Mouse (Mus musculus) lung, postnatal 25 days (tissue): ENCODE data around the gene Map10.

Experiments
- DNase-seq: peaks from one replicate; pipeline ENCODE4 v3.0.0; 2022; ENCODE audit warnings: low spot score

Map10 gene

DNA sequence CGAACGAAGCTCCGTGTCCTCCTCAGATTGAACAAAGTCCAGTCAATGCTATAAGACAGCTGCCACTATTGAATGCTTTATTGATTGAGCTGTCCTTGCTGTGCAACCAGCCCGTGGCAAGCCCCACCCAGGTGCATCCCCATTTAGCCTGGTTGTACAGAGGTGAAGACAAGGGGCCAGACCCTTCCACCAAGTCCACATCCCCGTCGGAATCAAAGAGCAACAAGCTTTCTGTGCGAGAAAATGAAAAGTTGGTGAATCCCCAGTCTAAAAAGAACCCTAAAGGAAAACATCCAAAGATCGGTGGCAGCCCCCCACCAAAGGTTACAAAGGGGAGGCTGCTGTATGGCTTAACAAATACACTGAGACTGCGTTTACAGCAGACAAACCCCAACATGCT lies 1.3 kb downstream of the Map10 start:
- DNase-seq: no peak

DNA sequence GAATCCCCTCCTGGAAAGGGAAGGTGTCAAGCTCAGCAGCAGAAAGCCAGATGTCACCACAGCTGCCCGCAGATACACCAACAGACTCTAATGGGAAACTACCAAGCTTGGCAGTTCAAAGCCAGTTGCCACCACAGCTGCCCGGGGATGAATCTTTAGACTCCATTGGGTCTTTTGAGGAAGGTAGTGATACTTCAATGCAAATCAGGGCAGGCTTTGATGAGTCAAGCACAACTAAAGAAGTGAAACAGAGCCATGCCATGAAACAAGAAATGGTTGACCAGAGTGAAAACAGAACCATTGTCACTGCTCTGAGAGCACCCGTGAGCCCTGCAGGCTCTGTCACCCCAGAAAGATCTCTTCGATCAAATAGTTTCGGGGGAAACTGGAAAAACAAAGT lies 1.8 kb downstream of the Map10 start:
- no peak for DNase-seq

DNA sequence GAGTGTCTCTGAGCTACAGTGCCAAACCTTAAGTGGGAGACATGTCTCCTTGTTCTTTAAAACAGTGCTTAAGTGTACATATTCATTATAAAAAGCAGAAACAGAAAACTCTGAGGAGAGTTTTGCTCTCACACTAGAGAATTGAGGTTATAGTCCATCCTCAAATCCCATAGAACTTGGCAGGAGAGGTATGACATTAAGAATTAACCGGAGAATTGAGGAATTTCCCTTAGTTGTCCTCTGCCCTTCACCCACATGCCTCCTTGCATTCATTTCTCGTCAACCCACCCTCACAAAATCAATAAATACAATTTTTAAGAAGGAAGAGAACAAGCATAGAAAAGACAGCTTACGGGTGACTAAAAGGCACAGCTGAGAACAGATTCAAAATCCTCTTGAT lies 6.2 kb downstream of the Map10 start:
- DNase-seq: no peak

DNA sequence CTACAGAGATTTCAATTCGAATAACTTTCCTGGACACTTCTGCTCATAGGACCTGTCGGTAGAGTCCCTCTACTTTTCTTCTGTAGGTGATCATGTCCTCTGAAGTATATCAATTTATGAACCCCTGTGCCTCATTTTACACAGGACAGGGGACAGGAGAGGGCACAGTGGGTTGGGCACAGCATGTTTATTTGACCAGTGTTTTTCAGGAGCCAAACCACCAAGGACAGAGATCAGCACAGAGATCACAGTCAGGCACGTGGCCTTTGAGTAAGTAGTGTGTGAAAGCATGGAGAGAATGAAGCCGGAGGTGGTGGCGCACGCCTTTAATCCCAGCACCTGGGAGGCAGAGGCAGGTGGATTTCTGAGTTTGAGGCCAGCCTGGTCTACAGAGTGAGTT lies 7.9 kb downstream of the Map10 start:
- no peak for DNase-seq

DNA sequence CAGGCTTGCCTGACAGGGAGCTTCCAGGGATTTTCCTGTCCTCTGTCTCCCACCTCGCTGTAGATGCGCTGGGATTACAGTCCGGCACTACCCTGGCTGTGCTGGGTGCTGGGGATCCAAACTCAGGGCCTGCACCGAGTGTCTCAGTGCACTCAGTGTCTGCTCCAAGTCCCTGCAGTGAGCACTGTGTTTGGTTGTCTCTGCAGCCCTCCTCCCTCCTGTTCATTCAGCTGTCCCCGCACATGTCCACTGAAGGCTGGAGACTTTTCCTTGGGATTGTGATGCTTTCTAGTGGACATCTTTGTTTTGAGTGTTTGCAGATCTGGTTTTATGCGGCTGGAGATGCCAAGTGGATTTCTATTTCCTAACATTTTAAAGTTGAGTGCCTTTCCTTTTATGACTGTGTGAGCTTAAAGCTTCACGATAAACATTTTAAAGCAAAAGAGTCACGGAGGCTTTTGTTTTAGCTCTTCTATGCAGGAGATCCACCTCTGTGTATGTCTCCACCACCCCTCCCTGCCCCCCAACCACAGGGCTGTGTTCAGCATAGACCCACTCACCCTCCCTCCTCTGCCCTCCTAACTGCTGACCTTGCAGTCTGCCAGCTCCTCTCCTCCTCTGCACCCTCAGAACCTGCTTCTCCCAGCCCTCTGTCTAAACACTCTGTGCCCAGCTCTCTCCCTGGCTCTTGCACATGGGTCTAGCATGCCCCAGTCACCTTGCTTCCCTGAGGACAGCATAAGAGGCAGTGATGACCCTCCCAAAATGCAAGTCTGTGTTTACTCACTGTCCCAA lies 9.4 kb downstream of the Map10 start:
- no peak for DNase-seq

DNA sequence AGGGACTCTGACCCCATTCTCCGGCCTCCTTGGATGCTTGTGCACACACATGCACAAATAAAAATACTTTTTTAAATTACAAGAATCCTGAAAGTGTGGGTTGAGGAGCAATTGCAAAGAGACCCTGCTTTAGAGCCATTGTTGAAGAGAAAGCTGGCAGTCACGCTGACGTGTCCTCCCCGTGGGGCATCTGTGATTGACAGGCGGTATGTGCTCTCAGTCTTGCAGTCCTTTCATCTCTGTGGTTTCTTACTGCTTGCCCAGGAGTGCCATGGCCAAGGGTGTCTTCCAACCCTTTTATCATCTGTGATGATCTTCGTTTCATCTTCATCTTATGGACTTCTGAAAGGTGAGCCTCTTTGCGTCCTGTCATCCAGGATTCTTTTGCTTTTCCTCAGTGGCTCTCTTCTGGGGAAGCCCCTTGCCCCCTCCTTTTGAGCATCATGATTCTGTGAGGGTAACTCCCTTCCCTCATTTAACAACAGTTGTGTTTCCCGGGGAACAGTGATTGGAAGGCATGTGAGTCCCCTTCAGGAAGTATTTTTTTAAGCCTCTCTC lies 11.3 kb downstream of the Map10 start:
- DNase-seq: no peak

DNA sequence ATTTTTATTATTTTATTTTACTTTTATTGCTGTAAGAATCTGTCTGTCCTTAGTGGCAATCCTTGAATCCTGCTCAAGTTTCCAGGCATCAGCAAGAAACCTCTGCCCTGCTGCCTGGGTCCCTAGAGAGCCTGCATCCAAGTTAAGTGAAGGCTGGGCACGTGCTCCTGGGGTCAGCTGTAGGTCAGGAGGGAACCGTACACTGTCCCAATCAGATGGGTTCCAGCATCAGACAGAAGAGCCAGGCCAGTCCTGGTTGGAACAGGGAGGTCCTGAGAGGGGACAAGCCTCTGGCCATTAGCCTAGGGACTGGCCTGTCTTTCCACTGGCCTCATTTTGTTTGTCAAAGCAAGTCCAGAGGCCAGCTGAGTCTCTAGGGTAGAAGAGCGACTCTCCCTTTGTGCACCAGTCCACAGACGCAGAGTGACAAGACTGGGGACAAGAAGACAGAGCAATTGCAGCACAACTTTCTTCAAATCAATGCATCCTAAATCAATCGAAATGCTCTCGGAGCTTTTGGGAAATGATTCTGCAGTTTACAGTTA lies 15.7 kb downstream of the Map10 start:
- no peak for DNase-seq

DNA sequence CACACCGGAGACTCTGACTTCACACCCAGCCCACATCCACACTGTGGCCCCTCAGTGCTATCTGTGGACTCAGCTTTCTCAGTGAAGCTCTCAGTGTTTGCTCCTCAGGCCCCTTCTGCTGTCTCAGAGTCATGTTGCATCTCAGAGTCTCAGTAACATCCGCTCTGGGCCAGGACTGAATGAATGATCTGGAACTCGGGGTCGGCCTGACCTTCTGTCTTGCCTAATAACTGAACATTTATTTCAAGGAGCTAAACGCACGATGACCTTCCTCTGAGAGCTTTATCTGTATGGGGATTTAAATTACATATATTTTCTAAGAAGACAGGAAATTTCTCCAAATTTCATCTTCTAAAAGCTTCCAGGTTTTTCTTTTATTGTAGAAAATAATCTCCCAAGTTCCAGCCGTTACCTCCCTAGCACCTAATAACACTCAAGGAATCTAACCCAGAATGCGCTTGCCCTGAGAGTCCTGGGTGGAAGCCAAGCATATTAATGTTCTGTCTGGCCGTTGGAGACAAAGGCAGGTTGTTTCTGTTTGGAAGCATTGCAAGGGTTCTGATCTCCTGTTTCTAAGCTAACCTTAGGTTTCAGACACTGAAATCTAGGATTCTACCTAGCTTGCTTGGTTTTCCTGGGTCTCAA lies 16.7 kb downstream of the Map10 start:
- no peak for DNase-seq

DNA sequence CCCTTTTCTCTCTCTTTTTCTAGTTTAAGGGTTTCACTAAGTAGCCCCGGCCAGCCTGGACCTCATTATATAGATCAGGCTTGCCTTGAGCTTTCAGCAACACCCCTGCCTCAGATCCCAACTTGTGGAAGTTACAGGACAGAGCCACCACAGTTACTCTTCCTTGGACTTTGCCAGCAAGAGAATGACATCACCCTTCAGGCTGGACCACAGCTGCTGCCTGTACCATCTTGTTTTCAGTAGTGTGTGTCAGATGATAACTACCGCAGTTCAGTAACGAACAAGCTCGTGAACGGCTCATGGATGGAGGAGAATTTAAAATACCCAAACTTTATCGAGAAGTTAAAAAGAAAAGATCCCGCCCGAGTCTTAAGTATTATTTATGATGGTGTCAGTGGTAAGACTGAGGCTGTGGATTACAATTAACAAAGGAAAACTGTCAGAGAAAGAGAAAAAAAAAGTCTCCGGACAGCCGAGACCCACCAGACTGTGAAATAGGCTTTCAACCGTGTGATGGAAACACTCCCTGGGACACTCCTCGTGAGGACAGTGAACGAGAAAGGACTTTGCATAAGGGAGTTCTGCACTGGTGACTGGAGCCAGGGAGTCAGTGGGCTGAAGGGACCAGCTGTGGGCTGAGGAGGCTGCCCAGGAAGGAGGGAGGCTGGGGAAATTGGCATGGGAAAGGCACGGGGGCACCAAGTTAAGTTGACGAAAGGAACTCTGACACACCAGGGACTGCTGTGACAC lies 20.7 kb downstream of the Map10 start:
- DNase-seq: no peak

DNA sequence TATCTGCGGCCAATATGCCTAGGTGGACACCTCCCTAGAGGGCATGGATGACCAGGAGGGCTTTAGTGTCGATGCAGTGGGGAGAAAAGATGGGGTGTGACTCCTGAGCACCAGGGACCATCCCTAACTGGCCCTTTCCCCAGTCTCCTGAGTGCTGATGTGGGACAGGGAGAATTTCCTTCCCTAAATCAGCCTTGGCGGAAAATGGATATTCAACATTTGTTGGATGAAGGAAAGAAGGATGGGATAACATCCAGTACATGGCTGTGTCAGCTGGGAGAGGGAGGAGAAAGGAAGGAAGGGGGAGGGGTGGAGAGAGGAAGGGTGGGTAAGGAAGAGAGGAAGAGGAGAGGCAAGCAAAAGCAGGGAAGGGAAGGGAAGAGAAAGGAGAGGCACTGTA lies 21.3 kb downstream of the Map10 start:
- no peak for DNase-seq

DNA sequence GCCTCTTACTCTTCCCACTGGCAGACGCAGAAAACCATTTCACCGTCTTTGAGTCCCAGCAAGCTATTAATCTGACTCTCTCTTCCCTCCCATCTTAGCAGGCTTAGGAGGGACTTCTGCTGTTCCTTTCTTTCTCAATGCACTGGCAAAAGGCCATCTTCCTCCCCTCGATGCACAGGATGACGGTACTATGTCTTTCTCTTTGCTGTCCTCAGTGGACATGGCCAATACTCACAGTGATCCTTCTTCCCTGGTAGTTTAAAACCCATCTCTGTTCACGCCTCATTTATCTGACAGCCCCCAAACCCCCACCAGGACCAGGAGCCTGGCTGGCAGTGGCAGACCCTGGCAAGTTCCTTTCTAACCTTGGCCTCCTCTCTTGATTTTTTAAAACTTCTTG lies 22.8 kb downstream of the Map10 start:
- DNase-seq: no peak

DNA sequence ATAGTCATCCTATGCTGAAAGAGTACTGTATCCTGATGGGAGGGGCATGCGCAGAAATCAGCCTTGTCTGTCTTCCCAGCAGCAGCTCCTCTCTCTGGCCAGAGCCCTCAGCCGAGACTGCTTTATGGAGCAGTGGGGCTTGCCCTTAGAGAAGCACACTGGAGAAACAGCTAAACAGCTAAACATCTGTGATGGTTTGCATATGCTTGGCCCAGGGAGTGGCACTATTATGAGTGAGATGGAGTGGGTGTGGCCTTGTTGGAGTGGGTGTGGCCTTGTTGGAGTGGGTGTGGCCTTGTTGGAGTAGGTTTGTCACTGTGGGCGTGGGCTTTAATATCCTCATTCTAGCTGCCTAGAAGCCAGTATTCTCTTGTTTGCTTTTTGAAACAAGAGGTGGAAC lies 23.6 kb downstream of the Map10 start:
- DNase-seq: no peak

DNA sequence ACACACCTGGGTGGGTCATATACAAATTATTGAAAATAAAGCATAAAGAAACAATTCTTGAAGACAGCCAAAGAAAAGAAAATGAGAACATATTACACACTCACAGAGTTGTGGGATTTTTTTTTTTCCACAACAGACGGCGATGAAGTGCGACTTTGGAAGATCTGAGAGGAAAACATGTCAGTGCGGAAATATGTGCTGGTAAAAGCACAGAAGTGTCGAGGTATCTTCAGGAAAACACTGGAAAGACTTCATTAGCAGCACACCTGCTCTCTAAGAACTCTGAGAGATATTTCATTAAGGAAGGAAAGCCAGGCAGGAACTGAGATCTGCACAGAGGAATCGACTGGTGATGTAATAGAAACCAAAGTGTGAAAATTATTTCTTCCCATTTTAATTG lies 26.3 kb downstream of the Map10 start:
- no peak for DNase-seq

DNA sequence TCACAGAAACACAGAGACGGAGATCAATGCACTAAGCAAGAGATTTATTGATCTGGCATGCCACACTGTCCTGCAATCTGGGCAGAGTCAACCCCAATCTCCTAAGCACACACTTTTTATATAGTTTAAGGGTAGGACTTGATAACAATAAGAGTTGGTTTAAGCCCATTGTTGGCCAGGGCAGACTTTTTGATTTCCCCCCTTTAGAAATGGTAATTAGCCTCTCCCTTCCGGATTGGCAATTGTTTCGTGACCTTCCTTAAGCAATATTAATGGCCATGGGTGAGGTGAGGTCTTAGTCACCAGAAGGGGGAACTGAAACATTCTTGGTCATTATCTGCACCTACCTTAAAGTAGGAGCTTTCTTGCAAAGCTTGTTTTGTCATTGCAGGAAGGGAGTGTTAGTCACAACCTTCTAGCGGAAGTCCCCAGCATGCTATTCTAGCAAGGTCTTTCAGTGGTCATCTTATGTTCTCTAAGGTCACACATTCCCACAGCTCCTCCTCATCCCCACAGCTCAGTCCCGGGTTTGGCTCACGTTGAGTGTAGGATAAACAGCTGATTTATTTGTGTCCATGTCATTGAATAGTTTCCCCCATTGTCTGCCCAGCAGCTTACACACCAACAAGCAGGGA lies 29.9 kb downstream of the Map10 start:
- DNase-seq: no peak

DNA sequence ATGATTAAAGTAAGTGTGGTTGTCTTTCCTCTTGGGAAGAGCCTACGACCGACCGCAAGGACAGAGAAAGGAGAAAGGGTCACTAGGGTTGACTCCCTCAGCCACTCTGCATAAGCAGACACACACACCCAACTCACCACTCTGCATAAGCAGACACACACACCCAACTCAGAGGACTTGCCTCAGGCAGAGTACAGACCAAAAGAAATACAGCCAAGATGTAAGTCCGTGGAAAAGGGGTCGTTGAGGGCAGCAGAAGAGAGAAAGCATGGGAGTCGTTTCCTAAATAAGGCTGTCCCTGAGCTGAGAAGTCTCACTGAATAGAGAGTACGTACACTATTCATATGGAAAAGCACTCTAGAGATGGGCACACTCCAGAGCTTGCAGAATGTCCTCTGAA lies 30.8 kb downstream of the Map10 start:
- no peak for DNase-seq

DNA sequence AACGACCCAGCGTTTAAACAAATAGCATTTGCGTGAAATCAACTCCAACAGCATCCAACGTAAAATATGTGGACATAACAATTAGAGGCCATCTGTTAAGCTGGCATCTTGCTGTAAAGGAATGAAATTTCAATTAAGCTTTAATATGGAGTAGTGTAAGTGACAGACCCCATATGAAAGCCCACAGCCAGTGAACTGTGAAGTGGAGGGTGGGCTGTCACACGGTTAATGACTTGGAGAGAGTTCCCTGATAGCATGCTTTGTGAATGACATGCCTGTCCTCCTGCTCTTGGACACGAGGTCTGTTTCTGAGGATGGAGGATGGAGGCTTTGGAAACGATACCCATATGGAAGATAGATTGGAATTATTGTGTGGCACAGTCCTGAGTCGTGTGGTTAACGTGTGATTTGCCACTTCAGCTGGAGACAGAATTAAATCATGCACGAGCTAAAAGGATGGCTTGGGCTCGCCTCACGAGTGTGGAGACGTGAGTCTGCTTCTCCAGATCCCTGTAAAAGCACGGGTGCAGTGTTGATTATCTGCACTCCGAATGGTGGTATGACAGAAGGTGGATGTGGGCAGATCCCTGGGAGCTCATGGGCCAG lies 33.4 kb downstream of the Map10 start:
- DNase-seq: no peak

DNA sequence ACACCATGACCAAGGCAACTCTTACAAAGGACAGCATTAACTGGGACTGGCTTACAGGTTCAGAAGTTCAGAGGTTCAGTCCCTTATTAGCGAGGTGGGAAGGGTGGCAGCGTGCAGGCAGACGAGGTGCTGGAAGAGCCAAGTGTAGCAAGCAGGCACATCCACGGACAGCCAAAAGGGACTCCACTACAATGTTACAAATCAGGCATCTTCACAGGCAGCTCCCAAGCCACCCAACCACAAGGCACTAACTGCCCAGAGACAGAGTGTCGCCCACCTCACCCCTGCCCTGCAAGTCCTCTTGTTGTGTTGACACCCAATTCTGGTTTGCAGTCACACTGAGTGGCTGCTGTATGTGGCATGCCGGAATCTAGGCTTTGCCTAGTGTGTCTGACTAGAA lies 34.8 kb downstream of the Map10 start:
- no peak for DNase-seq

DNA sequence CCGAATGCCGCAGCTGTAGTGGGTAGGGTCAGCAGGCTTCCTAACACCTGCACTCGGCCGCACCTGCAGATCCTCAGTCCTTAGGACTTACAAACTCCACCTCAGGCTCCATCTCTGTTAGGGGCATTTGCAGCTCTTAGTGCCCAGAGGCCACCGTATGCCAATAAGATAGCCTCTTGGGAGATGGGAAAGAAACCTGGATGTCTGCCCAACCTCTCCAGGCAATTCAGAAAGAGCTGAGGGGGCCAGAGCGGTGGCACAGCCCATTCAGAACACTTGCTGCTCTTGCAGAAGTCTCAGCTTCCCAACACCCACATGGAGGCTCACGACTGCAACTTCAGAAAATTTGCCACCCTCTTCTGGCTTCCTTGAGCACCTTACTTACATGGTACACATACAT lies 36.2 kb downstream of the Map10 start:
- no peak for DNase-seq

DNA sequence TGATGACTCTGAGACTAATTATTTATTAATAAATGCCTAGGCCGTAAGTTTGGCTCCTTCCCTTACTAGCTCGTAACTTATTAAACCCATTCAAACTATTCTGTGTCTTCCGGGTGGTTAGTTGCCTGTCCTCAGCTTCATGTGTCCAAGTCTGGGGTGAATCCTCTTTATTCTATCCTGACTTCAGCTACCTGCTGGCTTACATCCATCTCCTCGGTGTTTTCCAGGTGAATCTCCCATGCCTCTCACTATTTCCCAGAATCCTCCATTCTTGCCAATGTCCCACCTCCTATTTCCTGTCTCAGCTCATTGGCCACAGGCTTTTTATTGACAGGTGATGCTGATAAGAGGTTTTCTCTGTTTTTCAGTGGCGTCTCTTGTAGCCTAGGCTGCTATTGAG lies 39.6 kb downstream of the Map10 start:
- no peak for DNase-seq

DNA sequence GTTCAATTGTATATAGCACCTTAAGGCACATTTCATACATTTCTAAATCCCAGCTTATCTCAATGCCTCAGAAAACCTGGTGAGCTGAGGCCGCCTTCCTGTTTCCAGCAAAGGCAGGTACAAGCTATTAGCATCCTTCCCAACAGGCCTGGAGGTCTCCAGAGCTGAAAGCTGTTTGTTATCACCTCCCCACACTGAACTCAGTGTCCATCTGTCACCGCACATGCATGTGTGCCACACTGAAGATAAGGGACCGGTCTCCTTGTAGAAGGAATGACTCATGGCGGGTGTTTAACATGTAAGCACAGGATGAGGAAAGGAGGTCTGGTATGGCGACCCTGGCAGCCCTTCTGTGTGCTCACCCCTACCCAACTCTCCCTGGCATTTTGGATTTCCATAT lies 41.9 kb downstream of the Map10 start:
- DNase-seq: no peak

DNA sequence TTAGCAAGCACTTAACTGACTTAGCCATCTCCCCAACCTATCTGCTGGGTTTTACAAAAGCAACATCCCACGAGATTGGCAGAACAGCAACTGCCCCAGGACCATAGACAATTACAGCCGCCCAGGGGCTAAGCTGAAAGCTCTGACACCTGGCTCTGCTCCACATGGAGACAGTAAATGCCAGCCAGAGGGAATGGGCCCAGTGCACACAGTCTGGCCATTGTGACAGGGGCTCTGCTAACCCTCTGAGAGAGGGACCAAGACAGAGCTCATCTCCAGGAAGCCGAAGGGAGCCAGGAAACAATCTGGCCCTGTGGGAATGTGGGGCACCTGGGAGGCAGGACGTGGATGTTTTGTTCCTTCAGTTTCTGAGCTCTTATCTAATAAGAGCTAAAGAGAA lies 46.6 kb downstream of the Map10 start:
- DNase-seq: no peak

DNA sequence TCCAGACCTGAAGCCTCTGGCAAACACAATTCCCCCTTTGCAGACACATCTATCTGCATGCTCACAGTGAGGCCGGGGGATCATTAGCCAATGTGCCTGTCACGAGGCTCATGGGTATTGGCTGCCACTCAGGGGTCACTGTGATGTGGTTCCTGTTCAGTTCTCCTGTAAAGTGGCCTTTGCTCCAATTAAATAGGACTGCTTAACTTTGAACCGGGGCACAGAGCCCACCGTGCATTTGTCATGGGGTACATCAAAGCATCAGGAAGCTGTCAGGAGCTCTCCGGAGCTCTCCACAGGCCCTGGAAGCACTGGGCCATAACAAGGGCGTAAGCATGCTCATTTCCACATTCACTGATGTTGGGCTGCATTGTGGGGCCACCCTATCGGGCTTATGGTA lies 47.0 kb downstream of the Map10 start:
- no peak for DNase-seq
